Mouse (Mus musculus): ENCODE measurements at regions not wholly inside any gene's neighbourhood (a gene's known extent, or its start where the extent isn't known, plus 50 kb on each side); places are given as distances from the start of the nearest gene placed in this dataset.

DNA sequence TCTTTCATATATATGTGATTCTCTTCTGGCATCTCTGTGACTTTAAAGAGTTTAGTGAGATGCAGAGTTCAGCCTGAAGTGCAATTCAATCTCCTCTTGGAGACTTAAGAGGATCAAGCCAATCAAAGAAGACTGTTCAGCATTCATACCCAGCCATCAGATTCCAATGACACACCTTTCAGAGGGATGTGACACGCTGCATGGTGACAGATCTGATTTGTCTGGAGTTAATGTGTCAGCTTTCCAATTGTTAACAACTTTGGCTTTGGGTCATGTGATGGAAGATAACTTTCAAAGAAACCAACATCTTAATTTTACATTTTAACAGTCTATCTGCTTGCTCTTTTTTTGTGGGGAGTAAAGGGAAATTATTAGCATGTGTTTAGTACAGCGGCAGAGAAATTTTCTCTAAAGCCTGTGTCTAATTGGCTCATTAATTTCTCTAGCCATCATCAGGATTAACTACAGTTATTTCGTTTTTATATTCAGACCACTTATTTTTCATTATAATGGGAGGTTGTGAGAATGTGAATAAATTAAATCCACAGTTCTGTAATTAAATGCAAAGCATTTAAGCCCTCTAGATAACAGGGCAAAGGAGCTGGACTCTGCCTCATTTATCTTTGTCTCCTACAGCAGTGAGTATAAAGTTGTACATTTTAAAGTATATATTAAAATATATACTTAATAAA, 108.2 kb upstream of the Adamts5 start:
- peak; percentile 49 for DNase-seq (ENCODE audit: low read depth)
- no peak for TF ChIP-seq POLR2A (IDR thresholded peaks at IDR 0.05; ENCODE audit: borderline replicate concordance, extremely low read depth, insufficient read depth, insufficient read length, poor library complexity, severe bottlenecking)
- no peak for TF ChIP-seq CTCF (IDR thresholded peaks at IDR 0.05; ENCODE audit: borderline replicate concordance, extremely low read depth, insufficient read depth, insufficient read length)

DNA sequence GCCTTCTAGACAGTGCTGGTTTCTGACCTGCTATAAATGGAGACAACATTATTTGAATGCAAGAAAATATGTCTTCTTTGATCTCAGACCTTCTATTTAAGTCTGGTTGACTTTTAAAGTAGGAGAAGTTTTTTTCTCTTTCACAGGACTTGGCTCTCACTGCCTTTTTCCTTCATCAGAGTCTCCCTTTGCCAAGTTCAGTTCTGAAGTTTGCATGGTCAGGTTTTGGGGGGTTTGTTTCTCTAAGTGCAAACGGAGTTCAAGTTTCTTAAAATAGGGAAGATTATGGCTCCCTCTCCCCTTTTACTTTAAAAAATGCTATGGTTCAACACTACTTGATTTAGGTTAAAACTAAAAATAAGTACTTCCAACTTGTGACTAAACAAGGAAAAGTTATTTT, 106.2 kb upstream of the Adamts5 start:
- no peak for DNase-seq (ENCODE audit: low read depth)
- TF ChIP-seq POLR2A (IDR thresholded peaks at IDR 0.05; ENCODE audit: borderline replicate concordance, extremely low read depth, insufficient read depth, insufficient read length, poor library complexity, severe bottlenecking): no peak
- TF ChIP-seq CTCF (IDR thresholded peaks at IDR 0.05; ENCODE audit: borderline replicate concordance, extremely low read depth, insufficient read depth, insufficient read length): no peak

DNA sequence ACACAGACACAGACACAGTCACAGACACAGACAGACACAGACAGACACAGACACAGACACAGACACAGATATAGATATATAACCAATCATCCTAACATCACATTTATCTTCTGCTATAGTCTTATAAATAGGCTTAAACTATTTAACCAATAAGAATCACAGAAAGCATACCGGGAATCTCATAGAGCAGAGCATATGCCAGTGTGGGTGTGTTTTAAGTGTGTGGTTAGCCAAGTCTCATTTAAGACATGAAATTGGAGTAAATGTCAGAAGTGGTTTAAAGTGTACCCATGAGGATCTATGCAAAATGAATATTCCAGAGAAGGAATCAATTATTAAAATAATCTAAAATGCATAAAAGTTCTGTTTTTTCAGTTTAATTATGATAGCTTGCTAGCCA, 99.2 kb upstream of the Adamts5 start:
- DNase-seq (ENCODE audit: low read depth): no peak
- TF ChIP-seq CTCF (IDR thresholded peaks at IDR 0.05; ENCODE audit: borderline replicate concordance, extremely low read depth, insufficient read depth, insufficient read length) (no peak), POLR2A (IDR thresholded peaks at IDR 0.05; ENCODE audit: borderline replicate concordance, extremely low read depth, insufficient read depth, insufficient read length, poor library complexity, severe bottlenecking) (no peak)

GRCm38 (mm10) chr16:85985841-85986240, 84.2 kb upstream of the Adamts5 start:
- DNase-seq (ENCODE audit: low read depth): no peak
- TF ChIP-seq POLR2A (IDR thresholded peaks at IDR 0.05; ENCODE audit: borderline replicate concordance, extremely low read depth, insufficient read depth, insufficient read length, poor library complexity, severe bottlenecking) (no peak), CTCF (IDR thresholded peaks at IDR 0.05; ENCODE audit: borderline replicate concordance, extremely low read depth, insufficient read depth, insufficient read length) (no peak)

DNA sequence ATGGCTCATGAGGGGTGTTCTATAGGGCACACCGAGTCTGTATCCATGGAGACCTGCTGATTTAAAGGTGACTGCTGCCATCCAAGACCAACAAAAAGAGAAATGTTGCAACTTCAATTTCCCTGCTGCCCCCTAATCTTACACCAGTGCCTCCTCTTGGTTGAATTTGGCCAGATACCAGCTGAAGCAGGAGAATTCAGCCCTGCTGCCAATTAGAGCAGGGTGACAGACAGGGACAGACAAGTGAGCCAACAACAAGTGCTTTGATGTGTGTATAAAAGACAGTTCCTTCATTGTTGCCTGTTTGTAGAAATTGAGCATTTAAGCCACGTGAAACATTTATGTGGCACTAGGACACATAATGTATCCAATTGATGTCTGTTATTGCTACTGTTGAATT, 75.5 kb upstream of the Adamts5 start:
- no peak for TF ChIP-seq CTCF (IDR thresholded peaks at IDR 0.05; ENCODE audit: borderline replicate concordance, extremely low read depth, insufficient read depth, insufficient read length)
- no peak for TF ChIP-seq POLR2A (IDR thresholded peaks at IDR 0.05; ENCODE audit: borderline replicate concordance, extremely low read depth, insufficient read depth, insufficient read length, poor library complexity, severe bottlenecking)
- DNase-seq (ENCODE audit: low read depth): peak; percentile 87

DNA sequence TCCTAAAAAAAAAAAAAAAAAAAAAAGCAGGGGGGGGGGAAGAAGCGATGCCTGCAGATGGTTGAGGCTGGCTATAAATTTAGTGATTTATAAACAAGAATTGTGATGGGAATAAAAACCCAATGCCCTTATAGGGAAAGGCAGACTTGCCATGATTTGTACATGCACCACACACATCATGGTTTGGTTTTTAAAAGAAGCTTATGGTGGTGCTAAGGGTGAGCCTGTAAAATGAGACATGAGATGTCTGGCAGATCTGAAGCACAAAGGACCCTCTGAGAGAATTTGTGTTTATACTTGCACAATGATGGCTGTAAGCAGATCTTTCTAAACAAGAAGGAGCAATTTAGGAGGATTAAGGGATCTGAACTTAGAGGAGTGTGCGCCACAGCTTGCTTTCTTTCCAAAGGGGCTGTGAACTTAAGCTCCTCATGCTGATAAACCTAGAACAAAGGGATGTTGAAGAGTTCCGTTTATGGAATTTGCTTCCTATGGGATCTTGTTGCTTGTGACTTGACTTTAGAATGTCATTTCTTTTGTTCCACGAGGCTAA, 65.3 kb upstream of the Adamts5 start:
- DNase-seq (ENCODE audit: low read depth): peak; percentile 47
- TF ChIP-seq POLR2A (IDR thresholded peaks at IDR 0.05; ENCODE audit: borderline replicate concordance, extremely low read depth, insufficient read depth, insufficient read length, poor library complexity, severe bottlenecking) (no peak), CTCF (IDR thresholded peaks at IDR 0.05; ENCODE audit: borderline replicate concordance, extremely low read depth, insufficient read depth, insufficient read length) (no peak)

GRCm38 (mm10) chr16:85966251-85966650, 64.6 kb upstream of the Adamts5 start:
- TF ChIP-seq POLR2A (IDR thresholded peaks at IDR 0.05; ENCODE audit: borderline replicate concordance, extremely low read depth, insufficient read depth, insufficient read length, poor library complexity, severe bottlenecking) (no peak), CTCF (IDR thresholded peaks at IDR 0.05; ENCODE audit: borderline replicate concordance, extremely low read depth, insufficient read depth, insufficient read length) (no peak)
- no peak for DNase-seq (ENCODE audit: low read depth)

DNA sequence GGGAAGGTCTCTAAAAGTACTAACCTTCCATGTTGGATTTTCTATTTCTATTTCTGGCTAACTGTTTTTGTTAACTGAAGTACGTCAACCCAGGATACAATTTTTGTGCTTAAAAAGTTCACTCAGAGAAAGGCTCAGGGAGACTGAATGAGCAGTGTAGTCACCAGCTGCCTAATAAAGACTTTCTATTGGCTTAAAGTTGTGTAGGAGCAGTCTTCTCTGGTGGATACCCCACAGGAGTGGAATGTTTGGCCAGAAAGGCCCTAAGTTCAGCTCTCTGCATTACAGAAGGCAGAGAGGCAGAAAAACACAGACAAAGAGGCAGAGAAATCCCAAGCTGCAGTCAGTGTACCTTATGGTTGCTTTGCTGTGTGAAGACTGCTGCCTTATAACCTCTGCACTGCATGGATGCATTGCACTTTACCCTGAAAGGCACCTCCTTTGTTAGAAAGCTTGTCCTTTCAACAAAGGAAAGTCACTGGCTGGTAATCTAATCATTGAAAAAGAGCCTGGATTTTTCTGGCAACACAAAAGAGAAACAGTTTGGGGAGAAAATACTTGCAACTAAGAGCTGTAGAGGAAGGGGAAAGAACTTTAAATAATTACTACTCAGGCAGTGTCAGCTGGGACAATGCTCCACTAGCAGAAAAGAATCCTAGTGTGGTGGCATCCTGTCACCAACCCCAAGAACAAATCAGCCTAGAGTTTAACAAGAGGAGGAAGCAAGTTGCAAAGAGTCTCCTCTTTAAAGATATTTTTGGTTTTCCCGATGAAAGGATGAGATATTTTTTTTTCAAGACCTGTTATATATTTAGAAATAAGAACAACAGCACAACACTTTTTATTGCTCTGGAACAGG, 63.0 kb upstream of the Adamts5 start:
- peak; percentile 18 for DNase-seq (ENCODE audit: low read depth)
- TF ChIP-seq POLR2A (IDR thresholded peaks at IDR 0.05; ENCODE audit: borderline replicate concordance, extremely low read depth, insufficient read depth, insufficient read length, poor library complexity, severe bottlenecking) (no peak), CTCF (IDR thresholded peaks at IDR 0.05; ENCODE audit: borderline replicate concordance, extremely low read depth, insufficient read depth, insufficient read length) (no peak)

DNA sequence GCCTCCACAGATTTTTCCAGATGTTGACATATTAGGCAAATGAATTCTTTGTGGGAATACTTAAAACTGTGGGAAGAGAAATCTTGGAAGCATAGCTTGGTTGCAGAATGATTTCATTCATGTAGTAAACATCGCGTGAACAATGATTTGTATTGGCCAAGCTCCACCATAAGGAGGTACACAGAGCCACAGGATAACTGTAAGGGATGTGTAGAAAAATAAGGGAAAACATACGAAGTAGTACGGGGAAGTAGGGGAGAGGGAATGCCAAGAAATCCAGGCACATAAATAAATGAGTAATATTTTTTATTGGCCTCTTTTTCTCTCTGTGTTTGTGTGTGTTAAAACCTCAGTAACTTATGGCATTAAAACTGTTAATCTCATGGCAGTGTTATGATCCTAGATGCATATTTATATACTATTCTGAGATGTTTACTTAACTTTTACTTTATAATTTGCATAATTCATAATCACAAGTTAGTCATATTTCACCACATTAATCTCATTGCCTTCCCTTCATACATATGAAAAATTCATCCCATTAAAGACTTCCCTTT, 54.5 kb upstream of the Adamts5 start:
- TF ChIP-seq POLR2A (IDR thresholded peaks at IDR 0.05; ENCODE audit: borderline replicate concordance, extremely low read depth, insufficient read depth, insufficient read length, poor library complexity, severe bottlenecking): no peak
- no peak for TF ChIP-seq CTCF (IDR thresholded peaks at IDR 0.05; ENCODE audit: borderline replicate concordance, extremely low read depth, insufficient read depth, insufficient read length)
- no peak for DNase-seq (ENCODE audit: low read depth)

GRCm38 (mm10) chr16:85951628-85952027, 50.0 kb upstream of the Adamts5 start:
- DNase-seq (ENCODE audit: low read depth): no peak
- TF ChIP-seq CTCF (IDR thresholded peaks at IDR 0.05; ENCODE audit: borderline replicate concordance, extremely low read depth, insufficient read depth, insufficient read length) (no peak), POLR2A (IDR thresholded peaks at IDR 0.05; ENCODE audit: borderline replicate concordance, extremely low read depth, insufficient read depth, insufficient read length, poor library complexity, severe bottlenecking) (no peak)

Measured in brain, embryonic 14.5 days (tissue).